Mouse (Mus musculus): ENCODE data around the gene Cdkl1.

- TF ChIP-seq POLR2AphosphoS2 (IDR thresholded peaks at IDR 0.05; ENCODE audit: insufficient read length, low read depth) (no peak), REST (IDR thresholded peaks at IDR 0.05; ENCODE audit: insufficient read depth, insufficient read length) (no peak), POLR2A (IDR thresholded peaks at IDR 0.05; ENCODE audit: insufficient read length, low read depth) (no peak), MAX (IDR thresholded peaks at IDR 0.05; ENCODE audit: low read depth) (no peak), E2F4 (IDR thresholded peaks at IDR 0.05; ENCODE audit: insufficient read depth) (no peak), MYOD1 (IDR thresholded peaks at IDR 0.05; ENCODE audit: control insufficient read depth in 1 of 3, insufficient read length in 2 of 3, low read depth in 2 of 3) (no peak)
Observed at GRCm38 (mm10) chr12:69766185-69766904, 24.7 kb downstream of the Cdkl1 start.

All from myocyte (in vitro differentiated cells).